Mouse (Mus musculus) erythroblast, embryonic 14.5 days (primary cell): ENCODE data around the gene Letm1. TPM values are rescaled to one million over a fixed set of nuclear protein-coding genes. Genes with fewer than 3 reads are reported as not detected.

Source experiments
- H3K27me3 ChIP-seq: 2 replicates; pipeline ENCODE4 v1.6.1; 2012; ENCODE audit warnings: inconsistent platforms; ENCODE audit not compliant: control insufficient read depth
- H3K36me3 ChIP-seq: 2 replicates; pipeline ENCODE4 v1.6.1; 2012; ENCODE audit warnings: mild to moderate bottlenecking, inconsistent platforms; ENCODE audit not compliant: control insufficient read depth
- H3K4me1 ChIP-seq: 2 replicates; pipeline ENCODE4 v1.6.1; 2012; ENCODE audit warnings: inconsistent platforms; ENCODE audit not compliant: control insufficient read depth
- H3K4me3 ChIP-seq: replicated peaks from 2 replicates; pipeline ENCODE3; 2012; ENCODE audit warnings: moderate library complexity, mild to moderate bottlenecking, inconsistent platforms
- H3K9me3 ChIP-seq: 2 replicates; pipeline ENCODE4 v1.6.1; 2012; ENCODE audit warnings: low read length, inconsistent platforms, mixed read lengths; ENCODE audit not compliant: control insufficient read depth
- GATA1 ChIP-seq: IDR thresholded peaks from 2 replicates; pipeline ENCODE4 v1.6.1; 2012; ENCODE audit warnings: low read length, inconsistent platforms, mixed read lengths
- TAL1 ChIP-seq: IDR thresholded peaks from 3 replicates; pipeline ENCODE4 v1.6.1; 2012; ENCODE audit warnings: low read length, inconsistent platforms, mixed read lengths
- polyA plus RNA-seq: library from polyadenylated mRNA; stranded (reverse); fragments of >175 nt; gene quantifications from 2 replicates; pipeline ENCODE4 v1.2.3, GENCODE M21; 2012

Letm1 gene
- polyA plus RNA-seq, 1 experiment: 2.8 TPM

DNA sequence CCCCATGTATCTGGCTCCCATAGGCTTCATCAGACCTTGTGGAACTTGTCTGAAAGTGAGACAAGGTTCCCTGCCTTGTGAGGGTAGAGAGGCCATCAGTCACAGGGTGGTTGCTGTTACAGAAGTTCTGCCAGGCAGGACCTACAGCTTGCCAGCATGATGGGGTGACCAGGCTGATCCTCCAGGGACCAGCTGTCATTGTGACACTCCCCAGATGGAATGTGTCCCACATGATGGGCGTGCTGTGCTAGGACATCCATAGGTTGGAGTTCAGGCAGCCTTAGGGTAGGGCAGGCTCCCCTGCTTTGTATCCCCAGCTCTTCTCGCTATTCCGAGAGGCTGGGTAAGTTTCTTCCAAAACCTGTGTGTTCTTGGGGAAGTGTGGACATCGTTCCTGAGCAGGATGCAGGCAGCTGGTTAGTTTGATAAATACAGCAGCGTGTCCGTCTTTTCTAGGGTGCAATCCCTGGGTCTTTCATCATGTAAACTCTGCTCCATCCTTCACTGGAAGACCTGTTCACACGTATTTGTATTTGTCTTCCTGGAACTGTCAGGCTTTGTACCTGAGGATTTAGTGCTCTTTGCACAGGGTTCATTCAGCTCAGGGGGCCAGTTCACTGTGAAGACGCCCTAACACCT is 61.6 kb downstream of the Letm1 start:
- Histone ChIP-seq H3K4me3 (peak overlapping the region; percentile 58), H3K4me1 (peaks cover 31% of the 10 kb centered on the region), H3K36me3 (no peaks in the 10 kb centered on the region), H3K9me3 (peaks cover 6% of the 10 kb centered on the region; the same call in 1 of the 2 replicates), H3K27me3 (peaks cover 74% of the 10 kb centered on the region)
- no peak for TF ChIP-seq GATA1
- no peak for TF ChIP-seq TAL1

DNA sequence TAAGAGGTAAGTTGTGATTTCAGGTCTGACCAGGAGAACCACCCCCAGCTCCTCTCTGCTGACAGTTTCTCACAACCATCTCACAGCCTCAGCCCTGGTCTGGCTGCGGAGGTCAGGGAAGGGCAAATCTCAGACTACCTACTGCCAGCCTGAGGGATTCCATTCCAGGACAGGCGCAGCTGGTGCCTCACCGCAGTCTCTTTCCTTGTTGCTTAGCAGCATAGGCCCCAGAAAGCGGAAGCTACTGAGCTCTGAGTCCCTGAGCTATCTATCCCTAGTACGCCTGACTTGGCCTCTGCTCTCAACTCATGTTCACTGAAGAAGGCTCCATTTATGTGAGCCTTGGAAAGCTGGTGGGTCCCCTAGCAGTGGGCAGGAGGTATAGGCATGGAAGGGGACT is 64.2 kb downstream of the Letm1 start:
- peaks cover 48% of the 10 kb centered on the region for H3K27me3 ChIP-seq
- no peaks in the 10 kb centered on the region for H3K36me3 ChIP-seq
- TF ChIP-seq GATA1 (no peak), TAL1 (no peak)
- peaks cover 31% of the 10 kb centered on the region for H3K4me1 ChIP-seq
- peaks cover 6% of the 10 kb centered on the region; the same call in 1 of the 2 replicates for H3K9me3 ChIP-seq
- no peak overlapping the region for H3K4me3 ChIP-seq

DNA sequence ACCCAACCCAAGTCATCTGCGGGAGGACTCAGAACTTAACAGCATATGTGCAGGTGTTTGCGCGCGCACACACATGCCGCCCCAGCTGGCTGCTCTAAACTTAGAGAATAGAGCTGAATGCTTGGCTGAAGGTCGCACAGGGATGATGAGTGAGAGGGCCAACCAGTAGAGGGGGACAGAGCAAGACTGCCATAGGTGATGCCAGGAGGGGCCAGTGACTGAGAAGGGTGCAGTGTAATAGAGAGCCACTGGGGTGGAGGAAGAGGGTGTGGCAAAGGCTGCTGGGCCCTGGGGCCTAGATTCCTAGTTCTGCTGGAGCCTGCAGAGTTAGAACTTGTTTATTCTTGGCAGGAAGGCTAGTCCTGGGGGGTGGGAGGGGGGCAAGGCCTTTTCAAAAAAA is 66.2 kb downstream of the Letm1 start:
- Histone ChIP-seq H3K4me1 (peaks cover 13% of the 10 kb centered on the region), H3K4me3 (no peak overlapping the region), H3K9me3 (no peaks in the 10 kb centered on the region; the same call in 1 of the 2 replicates), H3K27me3 (peaks cover 29% of the 10 kb centered on the region), H3K36me3 (no peaks in the 10 kb centered on the region)
- no peak for TF ChIP-seq GATA1
- TF ChIP-seq TAL1: no peak

DNA sequence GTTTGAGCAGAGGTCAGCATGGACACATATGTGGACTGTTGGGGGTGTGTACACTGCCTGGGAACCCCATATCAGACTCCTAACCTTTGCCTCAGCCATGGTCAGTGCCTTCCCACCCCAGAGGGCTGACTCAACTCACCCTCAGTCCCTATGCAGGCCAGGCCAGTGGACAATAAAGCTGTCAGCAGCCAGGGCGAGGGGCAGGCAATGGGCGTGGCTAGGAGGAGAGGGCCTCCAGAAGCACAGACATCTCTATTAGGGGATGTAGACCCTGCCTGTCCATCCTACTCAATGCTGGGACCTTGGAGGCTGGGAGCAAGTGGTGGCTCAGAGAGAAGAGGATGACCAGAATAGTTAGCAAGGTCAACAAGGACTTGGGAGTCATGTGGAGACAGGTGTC is 67.4 kb downstream of the Letm1 start:
- Histone ChIP-seq H3K9me3 (no peaks in the 10 kb centered on the region), H3K27me3 (peaks cover 16% of the 10 kb centered on the region), H3K36me3 (no peaks in the 10 kb centered on the region), H3K4me1 (peaks cover 3% of the 10 kb centered on the region), H3K4me3 (no peak overlapping the region)
- TF ChIP-seq GATA1 (no peak), TAL1 (no peak)

DNA sequence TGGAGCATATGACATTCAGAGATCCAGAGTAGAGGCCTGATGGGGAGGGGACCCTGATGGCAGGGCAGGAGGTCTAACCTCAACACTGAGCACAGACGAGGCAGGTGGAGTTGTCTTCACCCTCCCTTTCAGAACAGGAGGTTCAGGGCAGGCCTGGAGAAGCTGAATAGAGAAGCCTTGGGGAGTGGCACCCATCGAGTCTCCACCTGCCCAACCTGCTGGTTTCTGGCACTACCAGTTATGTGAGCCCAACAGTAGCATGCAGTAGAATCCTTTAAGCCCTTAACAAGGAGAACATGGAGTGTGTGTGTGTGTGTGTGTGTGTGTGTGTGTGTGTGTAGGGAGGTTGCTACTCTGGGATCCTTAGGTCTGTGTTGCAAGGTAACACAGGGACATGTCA is 70.1 kb downstream of the Letm1 start:
- no peak overlapping the region for H3K4me3 ChIP-seq
- no peaks in the 10 kb centered on the region for H3K9me3 ChIP-seq
- H3K4me1 ChIP-seq: no peaks in the 10 kb centered on the region
- no peaks in the 10 kb centered on the region; the same call in 1 of the 2 replicates for H3K27me3 ChIP-seq
- TF ChIP-seq GATA1: no peak
- TF ChIP-seq TAL1: no peak
- no peaks in the 10 kb centered on the region for H3K36me3 ChIP-seq

DNA sequence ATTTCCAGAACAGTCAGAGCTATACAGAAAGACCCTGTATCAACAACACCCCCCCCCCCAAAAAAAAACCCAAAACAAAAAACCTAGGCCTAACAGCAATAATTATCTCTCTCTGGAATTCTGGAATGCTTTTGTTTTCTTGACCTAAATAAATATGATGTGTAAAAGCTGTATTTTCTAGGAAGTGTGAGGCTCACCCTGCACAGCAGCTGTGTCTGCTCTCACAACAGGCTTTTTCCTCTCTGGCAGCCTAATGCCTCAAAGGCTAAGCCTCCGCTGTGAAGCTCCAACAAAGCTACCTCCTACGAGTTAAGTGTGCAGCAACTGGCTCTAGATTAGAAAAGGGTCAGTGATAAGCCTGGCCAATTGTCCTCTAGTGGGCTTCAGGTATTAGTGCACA is 73.6 kb downstream of the Letm1 start:
- no peak for TF ChIP-seq TAL1
- TF ChIP-seq GATA1: no peak
- Histone ChIP-seq H3K4me1 (no peaks in the 10 kb centered on the region), H3K36me3 (no peaks in the 10 kb centered on the region), H3K9me3 (no peaks in the 10 kb centered on the region), H3K4me3 (no peak overlapping the region), H3K27me3 (no peaks in the 10 kb centered on the region; the same call in 1 of the 2 replicates)

DNA sequence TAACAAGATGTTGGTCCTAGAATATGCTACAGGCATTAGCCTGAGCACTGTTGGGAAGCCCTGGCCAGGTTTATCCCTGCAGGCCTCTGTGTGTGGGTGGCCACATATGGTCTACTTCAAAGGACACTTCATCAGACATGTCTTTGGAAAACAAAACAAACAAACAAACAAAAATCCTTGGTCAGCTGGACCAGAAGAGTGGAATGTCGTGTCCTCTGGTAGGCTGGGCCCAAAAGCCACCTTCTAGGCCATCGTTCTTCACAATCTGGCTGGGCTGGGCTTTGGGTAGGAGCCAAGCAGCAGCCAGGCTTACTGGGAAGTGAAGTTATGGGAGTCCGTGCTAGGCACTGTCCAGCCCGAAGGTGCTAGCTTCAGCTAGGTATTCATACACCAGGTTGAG is 75.5 kb downstream of the Letm1 start:
- TF ChIP-seq GATA1 (no peak), TAL1 (no peak)
- Histone ChIP-seq H3K36me3 (no peaks in the 10 kb centered on the region), H3K9me3 (no peaks in the 10 kb centered on the region), H3K27me3 (no peaks in the 10 kb centered on the region; the same call in 1 of the 2 replicates), H3K4me3 (no peak overlapping the region), H3K4me1 (no peaks in the 10 kb centered on the region)

DNA sequence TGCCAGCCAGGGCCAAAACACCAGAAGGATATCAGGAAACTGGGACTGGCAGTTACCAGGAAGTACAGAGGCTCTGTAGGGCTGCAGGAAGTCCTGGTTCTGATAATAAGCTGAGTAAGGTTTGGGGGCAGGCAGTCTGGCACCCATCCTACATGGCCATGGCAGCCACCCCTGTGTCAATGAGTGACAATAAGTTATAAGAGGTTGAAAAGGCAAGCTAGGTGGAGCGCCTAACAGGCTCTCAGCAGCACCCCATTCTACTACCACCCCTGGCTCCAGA is 76.3 kb downstream of the Letm1 start:
- no peaks in the 10 kb centered on the region for H3K27me3 ChIP-seq
- no peaks in the 10 kb centered on the region for H3K36me3 ChIP-seq
- H3K4me3 ChIP-seq: no peak overlapping the region

DNA sequence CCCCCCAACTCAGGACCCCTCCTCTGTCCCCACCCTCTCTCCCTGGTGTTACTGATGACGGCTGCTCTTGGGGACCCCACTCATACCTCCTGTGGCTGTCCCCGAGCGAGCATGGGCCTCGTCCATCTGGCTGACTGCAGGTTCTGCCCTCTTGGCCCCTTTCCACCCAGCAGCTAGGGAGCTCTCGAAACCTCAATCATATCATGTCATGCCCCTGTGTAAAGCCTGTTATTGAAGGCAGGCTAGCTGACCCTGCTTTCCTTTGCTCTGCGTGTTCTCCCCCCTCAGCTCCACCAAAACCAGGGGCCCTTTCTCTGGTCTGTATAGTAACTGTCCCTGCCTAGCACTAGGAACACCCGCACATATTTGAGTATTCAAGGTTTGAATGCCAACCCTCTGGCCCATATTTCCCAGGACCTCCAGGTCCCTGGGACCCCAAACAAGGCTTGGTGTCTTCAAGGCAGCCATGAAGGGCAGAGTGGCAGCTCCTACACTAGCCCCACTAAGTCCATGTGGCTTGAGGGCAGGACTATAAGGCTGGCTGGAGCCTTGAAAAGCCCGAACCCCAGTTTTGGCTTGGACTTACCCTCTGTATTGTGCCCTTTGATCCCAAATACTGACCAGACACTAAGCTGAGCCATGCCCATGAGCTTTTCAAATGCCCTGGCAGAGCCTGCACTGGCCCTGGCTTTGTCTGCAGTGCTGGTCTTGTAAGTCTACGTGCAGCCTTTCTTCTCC is 76.8 kb downstream of the Letm1 start:
- Histone ChIP-seq H3K4me1 (no peaks in the 10 kb centered on the region), H3K9me3 (no peaks in the 10 kb centered on the region), H3K27me3 (no peaks in the 10 kb centered on the region), H3K36me3 (no peaks in the 10 kb centered on the region), H3K4me3 (no peak overlapping the region)
- TF ChIP-seq GATA1: no peak
- TF ChIP-seq TAL1: no peak

More for the DNA sequence above, 76.3 kb downstream of the Letm1 start:
- no peak for TF ChIP-seq TAL1
- no peak for TF ChIP-seq GATA1
- H3K4me1 ChIP-seq: no peaks in the 10 kb centered on the region
- no peaks in the 10 kb centered on the region for H3K9me3 ChIP-seq
